Mouse (Mus musculus) embryo, embryonic 11.5 days (tissue): ENCODE measurements around the gene Rnase11.
"Not testable (repeated sequence)": the region's sequence is repeated elsewhere in the genome, so short reads cannot be mapped to it uniquely, and the experiment has no call there.

Experiments
- DNase-seq: peaks from one replicate; pipeline ENCODE4 v3.0.0-alpha.2; 2012; ENCODE audit warnings: low read depth, low spot score

The Rnase11 gene

DNA sequence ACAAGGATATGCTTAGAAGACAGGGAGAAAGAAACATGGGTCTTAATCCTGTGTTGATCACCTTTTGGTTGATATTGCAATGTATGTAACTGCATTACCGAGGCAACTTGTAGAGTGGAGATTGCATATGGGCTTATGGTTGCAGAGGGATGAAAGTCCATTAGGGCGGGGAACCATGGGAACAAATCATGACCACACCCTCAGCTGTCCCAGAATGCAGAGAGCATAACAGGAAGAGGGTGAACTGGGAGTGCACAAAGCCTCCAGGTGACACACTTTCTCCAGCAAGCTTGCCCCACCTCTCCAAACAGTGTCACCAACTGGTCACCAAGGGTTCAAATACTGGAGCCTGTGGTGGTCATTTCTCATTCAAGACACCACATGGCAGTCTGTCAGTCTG lies 31.1 kb upstream of the Rnase11 start:
- DNase-seq, result no peak

DNA sequence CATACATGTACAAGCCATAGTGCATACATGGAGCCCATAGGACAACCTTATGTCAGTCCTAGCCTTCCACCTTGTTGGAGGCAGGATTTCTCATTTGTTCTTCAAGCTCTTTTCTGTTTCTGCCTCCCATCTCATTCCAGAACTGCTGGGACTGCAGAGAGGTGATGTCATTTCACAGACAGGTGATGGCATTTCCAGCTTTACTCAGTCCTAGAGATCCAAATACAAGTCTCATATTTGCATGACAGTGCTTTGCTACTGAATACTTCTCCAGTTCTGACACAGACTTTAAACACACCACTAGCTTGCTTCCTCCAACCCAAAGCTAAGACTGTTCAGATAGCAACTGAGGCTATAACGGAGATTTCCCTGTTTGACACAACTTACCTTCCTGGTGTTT lies 29.2 kb upstream of the Rnase11 start:
- DNase-seq, result no peak

- DNase-seq, result no peak
Measured at GRCm38 (mm10) chr14:51074335-51074734, 24.4 kb upstream of the Rnase11 start, which contains the start of gene Olfr750. TSS of gene Olfr750 (minus strand) at chr14:51074435.

GRCm38 (mm10) chr14:51069617-51070016 lies 19.7 kb upstream of the Rnase11 start:
- no peak for DNase-seq

DNA sequence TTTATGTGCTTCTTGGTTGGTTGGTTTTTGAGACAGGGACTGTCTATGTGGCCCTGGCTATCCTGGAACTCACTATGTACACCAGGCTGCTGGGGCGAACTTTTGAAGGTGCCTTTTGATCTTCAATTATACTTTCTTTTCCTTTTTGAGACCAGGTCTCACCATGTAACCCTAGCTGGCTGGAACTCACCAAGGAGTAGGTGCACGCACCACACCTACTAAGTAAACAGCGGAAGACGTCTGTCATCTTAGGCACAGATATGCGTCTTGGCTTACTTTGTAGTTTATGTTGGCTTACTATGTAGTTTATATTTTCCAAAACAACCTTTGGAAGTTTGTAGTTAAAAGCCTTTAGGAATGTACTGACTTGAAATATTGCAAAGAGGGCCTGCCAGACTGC lies 19.0 kb upstream of the Rnase11 start:
- DNase-seq, result no peak

- DNase-seq, result no peak
Measured at GRCm38 (mm10) chr14:51060761-51061160, 10.8 kb upstream of the Rnase11 start.

DNA sequence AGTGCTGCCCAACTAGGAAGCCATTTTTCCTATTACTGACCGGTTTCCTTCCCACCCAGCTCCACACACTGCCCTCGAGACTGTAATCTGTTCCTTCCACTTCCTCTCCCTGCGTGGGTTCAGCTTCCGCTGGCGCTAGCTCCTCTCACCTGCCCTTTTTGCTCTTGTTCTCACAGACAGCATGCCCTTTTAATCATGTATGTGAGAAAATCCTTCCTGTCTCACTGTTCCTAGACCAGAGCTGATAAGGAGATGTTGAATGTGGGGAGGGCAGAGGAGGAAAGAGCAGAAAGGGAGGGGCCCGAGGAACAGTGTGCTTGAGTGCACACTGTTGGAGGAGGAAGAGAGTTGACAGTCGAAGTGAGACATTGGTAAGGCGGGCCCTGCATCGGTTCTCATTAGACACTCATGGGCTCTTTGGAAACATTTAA lies 7.5 kb upstream of the Rnase11 start, which contains the start of gene Rnase12:
Gene Rnase12, minus strand, starts transcription at position 261 of the 431 bp plus-strand sequence.
- no peak for DNase-seq

GRCm38 (mm10) chr14:51054243-51055237 lies 4.6 kb upstream of the Rnase11 start:
- no peak for DNase-seq

- DNase-seq, result no peak
Measured at GRCm38 (mm10) chr14:51053176-51053575, 3.2 kb upstream of the Rnase11 start.

GRCm38 (mm10) chr14:51051941-51052340 lies 2.0 kb upstream of the Rnase11 start:
- DNase-seq, result no peak

DNA sequence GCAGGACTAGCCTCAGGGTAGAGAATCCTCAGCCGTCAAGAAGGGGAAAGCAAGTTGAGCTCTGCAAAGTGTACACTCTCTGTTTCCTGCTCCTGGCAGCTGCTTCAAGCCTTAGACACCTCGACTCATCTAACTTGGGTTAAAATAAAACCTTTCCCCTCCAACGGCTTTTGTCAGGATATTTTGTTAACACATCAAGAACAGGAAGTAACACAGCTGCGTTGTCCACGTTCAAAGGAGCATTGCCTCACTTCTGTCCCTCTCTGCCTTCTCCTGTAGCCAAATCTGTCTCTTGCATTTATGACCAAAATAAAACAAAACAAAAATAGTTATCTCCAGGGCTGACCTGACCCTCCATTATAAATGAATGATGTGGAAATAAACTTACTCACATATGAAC lies 2.1 kb downstream of the Rnase11 start:
- DNase-seq, result no peak

- no peak for DNase-seq
Measured at GRCm38 (mm10) chr14:51041769-51042168, 8.2 kb downstream of the Rnase11 start, which contains the start of gene Rnase9. TSS of gene Rnase9 (minus strand) at chr14:51041869.

DNA sequence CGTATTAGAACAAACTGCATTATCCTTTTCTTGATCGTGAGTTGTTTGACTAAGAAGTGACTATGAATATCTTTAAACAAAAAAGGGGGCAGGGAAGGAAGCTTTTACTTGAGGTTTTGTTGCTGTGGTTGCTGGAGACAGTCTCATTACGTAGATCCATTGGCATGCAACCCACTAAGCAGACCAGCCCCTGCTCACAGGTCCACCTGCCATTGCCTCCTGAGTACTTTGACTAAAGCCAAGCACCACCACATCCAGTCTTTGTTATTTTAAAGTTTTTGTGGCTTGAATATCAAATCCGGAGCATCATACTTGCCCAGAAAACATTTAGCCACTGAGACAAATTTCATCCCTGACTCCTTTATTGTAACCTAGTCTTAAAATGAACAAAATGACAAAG lies 13.7 kb downstream of the Rnase11 start:
- DNase-seq, result no peak

DNA sequence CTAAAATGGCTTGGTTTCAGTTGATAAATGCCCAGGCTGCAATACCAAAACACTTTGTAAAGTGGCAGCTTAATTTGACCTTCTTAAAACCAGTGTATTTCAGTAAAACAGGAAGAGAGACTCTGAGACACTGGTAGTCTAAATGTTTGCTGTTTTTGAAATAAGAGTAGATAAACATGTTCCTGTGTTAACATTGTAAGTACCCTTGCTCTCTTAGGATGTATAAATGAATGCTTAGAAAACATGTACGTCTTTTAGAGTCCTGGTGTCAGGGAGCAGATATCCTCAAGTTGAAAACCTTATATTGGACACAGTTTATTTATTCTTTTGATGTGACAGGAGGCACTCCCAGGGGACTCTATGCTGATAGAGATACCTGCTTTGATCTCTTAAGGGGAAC lies 14.8 kb downstream of the Rnase11 start:
- no peak for DNase-seq

GRCm38 (mm10) chr14:51027387-51028155 lies 22.4 kb downstream of the Rnase11 start:
- no peak for DNase-seq

DNA sequence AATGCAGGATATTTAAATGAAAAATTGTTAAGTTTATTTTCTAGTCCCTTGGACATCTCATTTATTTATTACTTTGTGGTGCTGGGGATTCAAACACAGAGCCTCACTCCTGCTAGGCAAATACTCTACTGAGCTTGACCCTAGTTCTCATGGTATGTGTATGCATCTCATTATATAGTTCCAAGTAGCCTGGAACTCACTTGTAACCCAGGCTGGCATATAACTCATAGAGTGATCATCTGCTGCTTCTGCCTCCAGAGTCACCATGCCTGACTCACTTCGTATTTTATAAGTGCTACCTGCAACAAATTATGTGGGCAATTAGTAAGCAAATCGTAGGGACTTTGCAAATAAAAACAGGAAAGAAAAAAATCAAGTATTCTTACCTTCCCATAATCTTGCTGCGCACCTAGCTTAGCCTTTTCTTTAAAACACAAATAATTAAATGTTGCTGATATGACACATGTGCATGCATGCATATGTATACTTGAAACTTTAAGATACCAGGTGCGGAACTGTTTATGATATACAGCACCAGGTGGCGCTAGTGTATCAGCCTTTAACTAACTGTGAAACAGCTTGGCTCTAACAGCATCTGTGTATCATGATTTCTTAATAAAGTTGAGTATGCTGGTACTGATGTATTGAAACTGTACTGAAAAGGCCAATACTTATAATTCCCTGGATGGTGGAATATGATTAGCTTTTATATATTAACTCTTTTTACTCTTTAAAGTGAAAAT lies 23.4 kb downstream of the Rnase11 start:
- peak; percentile 64 for DNase-seq

GRCm38 (mm10) chr14:51024820-51025219 lies 25.1 kb downstream of the Rnase11 start:
- no peak for DNase-seq

- DNase-seq, result no peak
Measured at GRCm38 (mm10) chr14:51023457-51023856, 26.5 kb downstream of the Rnase11 start.

DNA sequence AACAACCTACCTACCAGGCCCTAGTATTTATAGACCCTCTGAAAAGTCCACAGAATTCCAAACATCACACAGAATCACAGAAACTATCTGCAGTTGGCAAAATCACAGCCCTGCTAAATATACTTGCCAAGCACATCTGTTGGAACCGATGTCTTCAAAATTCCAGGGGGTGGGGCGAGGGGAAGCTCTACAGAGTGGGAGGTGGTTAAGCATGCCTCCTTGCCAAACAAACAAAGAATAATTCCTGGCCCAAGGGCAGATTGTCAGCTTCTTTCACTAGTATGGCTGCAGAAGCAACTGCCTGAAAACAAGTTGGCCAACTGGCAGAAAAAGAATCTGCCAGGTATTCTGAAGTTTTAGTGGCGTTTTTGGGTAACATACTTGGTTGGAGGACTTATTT lies 32.7 kb downstream of the Rnase11 start:
- DNase-seq, result no peak

DNA sequence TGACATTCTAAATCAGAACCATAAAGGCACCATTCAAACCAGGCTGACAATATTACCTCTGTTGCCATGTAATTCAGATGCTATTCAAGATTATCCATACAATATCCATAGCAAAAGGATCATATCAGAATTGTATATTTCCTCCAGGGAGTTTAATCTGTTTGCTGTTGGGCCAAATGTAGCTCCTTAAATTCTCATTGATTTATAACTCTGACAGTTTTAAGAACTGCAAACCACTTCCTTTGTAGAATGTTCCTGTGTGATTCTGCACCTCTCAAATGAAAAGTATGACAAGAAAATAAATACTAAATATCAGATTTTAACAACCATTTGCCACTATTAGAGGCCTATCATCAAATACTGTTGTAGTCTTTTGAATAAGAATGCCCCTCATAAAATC lies 34.2 kb downstream of the Rnase11 start:
- DNase-seq, result no peak

- DNase-seq, result not testable (repeated sequence)
Measured at GRCm38 (mm10) chr14:51014724-51015123, 35.2 kb downstream of the Rnase11 start.

- no peak for DNase-seq
Measured at GRCm38 (mm10) chr14:51009572-51009971, 40.4 kb downstream of the Rnase11 start.
